Mouse (Mus musculus) CH12.LX (cell line): ENCODE results near the gene Olfr549. TPM values are rescaled to one million over a fixed set of nuclear protein-coding genes. Genes with fewer than 3 reads are reported as not detected.
A peak's percentile ranks its signal among the peaks of the same experiment; 100 is the strongest.

Experiments
- DNase-seq: peaks from one replicate; pipeline ENCODE4 v3.0.0-alpha.2; 2013; ENCODE audit errors: extremely low read depth
- H3K27ac ChIP-seq: 2 replicates; pipeline ENCODE4 v1.5.1; 2012; ENCODE audit warnings: low read depth, mild to moderate bottlenecking, control low read depth, moderate library complexity; ENCODE audit not compliant: insufficient read depth
- H3K27me3 ChIP-seq: replicated peaks from 2 replicates; pipeline ENCODE3; 2012; ENCODE audit warnings: inconsistent platforms
- H3K36me3 ChIP-seq, 2 experiments: replicated peaks in 1 of 2; 2 replicates each; pipeline versions ENCODE3 to v1.6.1; 2012; ENCODE audit warnings: inconsistent platforms in 1 of 2, low read length in 1 of 2, mild to moderate bottlenecking in 1 of 2, mixed read lengths in 1 of 2, moderate library complexity in 1 of 2; ENCODE audit not compliant: control insufficient read depth in 1 of 2, insufficient read depth in 1 of 2
- H3K4me1 ChIP-seq, 2 experiments: 2 replicates each; pipeline ENCODE4 v1.6.1; 2012; ENCODE audit warnings: inconsistent platforms in 1 of 2, moderate library complexity in 1 of 2; ENCODE audit not compliant: insufficient read depth in 2 of 2, control insufficient read depth in 1 of 2
- H3K4me2 ChIP-seq: 2 replicates; pipeline ENCODE4 v1.6.1; 2012; ENCODE audit warnings: low read depth, mild to moderate bottlenecking, control low read depth; ENCODE audit not compliant: poor library complexity, insufficient read depth, severe bottlenecking
- H3K4me3 ChIP-seq, 3 experiments: fragments of 150-350 bp in 1 of 3; sonication (generic) in 1 of 3; replicated peaks in 1 of 3; 2 replicates each; pipeline versions ENCODE3 to v1.5.1; 2011 to 2012; ENCODE audit warnings: low read depth in 2 of 3, low read length in 2 of 3, mild to moderate bottlenecking in 2 of 3, moderate library complexity in 2 of 3, control low read depth in 1 of 3, improper control_type of control experiment in 1 of 3, inconsistent platforms in 1 of 3, mixed read lengths in 1 of 3; ENCODE audit not compliant: poor library complexity in 1 of 3
- H3K79me2 ChIP-seq: replicated peaks from 2 replicates; pipeline ENCODE4 v1.6.1; 2012; ENCODE audit warnings: mild to moderate bottlenecking, moderate library complexity; ENCODE audit not compliant: control insufficient read depth, poor library complexity, insufficient read depth, severe bottlenecking; ENCODE audit errors: extremely low read depth
- H3K9ac ChIP-seq: 2 replicates; pipeline ENCODE4 v1.6.1; 2012; ENCODE audit warnings: low read depth, mild to moderate bottlenecking, control low read depth, moderate library complexity; ENCODE audit not compliant: insufficient read depth
- H3K9me3 ChIP-seq: replicated peaks from 2 replicates; pipeline ENCODE3; 2012; ENCODE audit warnings: low read length, inconsistent platforms, mixed read lengths
- CHD1 ChIP-seq: IDR thresholded peaks from 2 replicates; pipeline ENCODE4 v1.6.1; 2012; ENCODE audit warnings: low read depth, low read length, improper control_type of control experiment, inconsistent platforms
- CHD2 ChIP-seq: IDR thresholded peaks from 2 replicates; pipeline ENCODE4 v1.6.1; 2011; ENCODE audit warnings: low read length, improper control_type of control experiment
- CTCF ChIP-seq, 2 experiments: IDR thresholded peaks in 1 of 2; conservative IDR thresholded peaks in 1 of 2; 2 replicates each; pipeline ENCODE4 v1.5.1; 2011 to 2012; ENCODE audit warnings: low read depth in 2 of 2, low read length in 2 of 2, improper control_type of control experiment in 1 of 2, inconsistent platforms in 1 of 2, mild to moderate bottlenecking in 1 of 2, moderate library complexity in 1 of 2
- E2F4 ChIP-seq: IDR thresholded peaks from 2 replicates; pipeline ENCODE4 v1.6.1; 2011; ENCODE audit warnings: low read depth, low read length, improper control_type of control experiment; ENCODE audit not compliant: insufficient replicate concordance
- ETS1 ChIP-seq: conservative IDR thresholded peaks from 2 replicates; pipeline ENCODE4 v1.6.1; 2012; ENCODE audit warnings: low read depth, mild to moderate bottlenecking, inconsistent platforms, low read length, improper control_type of control experiment, moderate library complexity
- HCFC1 ChIP-seq: IDR thresholded peaks from 2 replicates; pipeline ENCODE4 v1.6.1; 2012; ENCODE audit warnings: low read depth, mild to moderate bottlenecking, inconsistent platforms, low read length, improper control_type of control experiment
- IRF4 ChIP-seq: IDR thresholded peaks from 2 replicates; pipeline ENCODE4 v1.6.1; 2014; ENCODE audit warnings: low read depth, mild to moderate bottlenecking, inconsistent platforms, low read length, improper control_type of control experiment
- JUND ChIP-seq: conservative IDR thresholded peaks from 2 replicates; pipeline ENCODE4 v1.6.1; 2011; ENCODE audit warnings: low read depth, low read length, improper control_type of control experiment
- KAT2A ChIP-seq: IDR thresholded peaks from 2 replicates; pipeline ENCODE4 v1.6.1; 2012; ENCODE audit warnings: low read length, improper control_type of control experiment, inconsistent platforms; ENCODE audit not compliant: insufficient replicate concordance
- MAX ChIP-seq: IDR thresholded peaks from 2 replicates; pipeline ENCODE4 v1.6.1; 2011; ENCODE audit warnings: low read length, improper control_type of control experiment
- MEF2A ChIP-seq: IDR thresholded peaks from 2 replicates; pipeline ENCODE4 v1.6.1; 2014; ENCODE audit warnings: low read depth, mild to moderate bottlenecking, inconsistent platforms, low read length, improper control_type of control experiment, borderline replicate concordance
- MXI1 ChIP-seq: IDR thresholded peaks from 2 replicates; pipeline ENCODE4 v1.6.1; 2011; ENCODE audit warnings: mild to moderate bottlenecking, low read depth, low read length, improper control_type of control experiment
- MYC ChIP-seq: IDR thresholded peaks from 2 replicates; pipeline ENCODE4 v1.6.1; 2011; ENCODE audit warnings: low read depth, mild to moderate bottlenecking, improper control_type of control experiment, low read length
- NRF1 ChIP-seq: IDR thresholded peaks from 2 replicates; pipeline ENCODE4 v1.6.1; 2014; ENCODE audit warnings: low read depth, mild to moderate bottlenecking, inconsistent platforms, low read length, improper control_type of control experiment, moderate library complexity
- RAD21 ChIP-seq: IDR thresholded peaks from 2 replicates; pipeline ENCODE4 v1.6.1; 2011; ENCODE audit warnings: low read depth, mild to moderate bottlenecking, low read length, improper control_type of control experiment, moderate library complexity
- SMC3 ChIP-seq: IDR thresholded peaks from 2 replicates; pipeline ENCODE4 v1.6.1; 2011; ENCODE audit warnings: low read depth, low read length, improper control_type of control experiment
- TBP ChIP-seq: conservative IDR thresholded peaks from 2 replicates; pipeline ENCODE4 v1.6.1; 2011; ENCODE audit warnings: low read depth, low read length, improper control_type of control experiment
- TCF12 ChIP-seq: IDR thresholded peaks from 2 replicates; pipeline ENCODE4 v1.6.1; 2014; ENCODE audit warnings: low read depth, mild to moderate bottlenecking, inconsistent platforms, low read length, improper control_type of control experiment
- USF2 ChIP-seq: conservative IDR thresholded peaks from 2 replicates; pipeline ENCODE4 v1.6.1; 2011; ENCODE audit warnings: low read depth, low read length, improper control_type of control experiment
- ZC3H11A ChIP-seq: IDR thresholded peaks from 2 replicates; pipeline ENCODE4 v1.6.1; 2012; ENCODE audit warnings: low read depth, mild to moderate bottlenecking, inconsistent platforms, low read length, improper control_type of control experiment
- ZMIZ1 ChIP-seq: IDR thresholded peaks from 2 replicates; pipeline ENCODE4 v1.6.1; 2012; ENCODE audit warnings: low read depth, mild to moderate bottlenecking, inconsistent platforms, low read length, improper control_type of control experiment
- ZNF384 ChIP-seq: IDR thresholded peaks from 2 replicates; pipeline ENCODE4 v1.6.1; 2012; ENCODE audit warnings: low read depth, low read length, improper control_type of control experiment, inconsistent platforms
- dilution Hi-C: fragments of 300-500 bp; cut with MboI; formaldehyde crosslinking; loops from 2 replicates; pipeline ENCODE4 v1.14.3; 2020; ENCODE audit warnings: low sequenced_read_pairs; ENCODE audit not compliant: extremely low pct_unique_long_range_greater_than_20kb, extremely low pct_ligation_motif_present
- in situ Hi-C: fragments of 300-500 bp; cut with MboI; formaldehyde crosslinking; loops from 3 replicates; pipeline ENCODE4 v1.14.3; 2019; ENCODE audit warnings: low sequenced_read_pairs, low pct_ligation_motif_present, low pct_unique_long_range_greater_than_20kb, mixed read lengths
- polyA plus RNA-seq: library from polyadenylated mRNA; unstranded; fragments of >175 nt; gene quantifications from 2 replicates; pipeline ENCODE4 v1.2.1, GENCODE M21; 2012; ENCODE audit warnings: low read depth; ENCODE audit not compliant: insufficient read length
- total RNA-seq, 2 experiments: library from RNA; depleted of rRNA; stranded (reverse); fragments of 300-350 nt in 1 of 2; fragments of >200 nt in 1 of 2; gene quantifications; 2 replicates each; pipeline ENCODE4 v1.2.3; 2012 to 2014

Gene Olfr549
- total and polyA plus RNA-seq, 3 experiments = not detected

DNA sequence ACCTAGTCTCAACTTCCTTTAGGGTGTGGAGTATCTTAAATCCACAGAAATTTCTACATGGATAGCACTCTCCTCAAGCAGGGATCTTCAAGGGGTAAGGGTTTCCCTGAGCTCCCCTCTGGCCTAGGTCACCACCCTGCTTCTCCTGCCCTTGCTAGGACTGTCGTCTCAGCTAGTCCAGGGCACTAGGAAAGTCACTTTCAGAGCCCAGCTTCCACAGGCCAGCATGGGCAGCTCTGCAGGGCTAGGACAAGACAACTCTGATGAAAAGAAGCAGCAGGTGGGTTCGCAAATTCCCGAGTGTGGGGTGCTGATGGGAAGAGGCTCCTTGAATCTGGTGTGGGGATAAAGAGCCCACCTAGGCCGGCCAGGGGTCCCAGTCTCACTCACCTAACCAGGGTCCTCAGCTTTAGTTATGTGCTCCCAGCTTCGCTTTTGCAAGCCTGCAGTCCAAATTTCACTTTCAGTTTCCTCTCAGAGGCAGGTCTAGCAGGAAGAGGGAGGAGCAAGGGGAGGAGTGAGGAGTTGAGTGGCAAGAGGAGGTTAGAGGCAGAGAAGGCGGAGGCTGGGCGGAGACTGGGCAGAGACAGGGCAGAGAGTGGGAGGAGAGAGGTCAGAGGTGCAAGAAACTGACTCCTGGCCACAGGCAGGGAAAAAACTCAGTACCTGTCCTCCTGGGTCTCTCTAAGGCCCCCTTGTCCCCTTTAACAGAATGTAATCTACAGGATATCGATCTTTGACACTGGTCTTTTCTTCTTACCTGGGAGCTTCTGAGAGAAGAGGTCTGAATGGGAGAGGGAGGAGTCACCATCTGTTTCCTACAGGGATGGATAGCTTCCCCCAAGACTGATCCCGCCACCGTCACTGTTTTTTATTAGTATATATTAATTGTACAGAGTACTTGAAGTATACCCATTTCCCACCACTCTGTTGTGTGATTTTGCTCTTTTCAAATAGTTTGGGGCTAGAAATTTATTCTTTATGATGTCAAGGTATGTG lies 15.6 kb downstream of the Olfr549 start, which contains the start of gene Trim21 (continued):
- TF ChIP-seq CHD2 (no peak), USF2 (no peak), JUND (no peak), MYC (no peak), E2F4 (no peak), ZC3H11A (no peak), KAT2A (no peak), TCF12 (peak; percentile 61), HCFC1 (peak; percentile 50; the same call in 1 of the 2 replicates), MXI1 (no peak), ETS1 (no peak; the same call in 1 of the 2 replicates), ZNF384 (no peak), ZMIZ1 (peak; percentile 62; the same call in 1 of the 2 replicates), MAX (no peak; the same call in 1 of the 2 replicates), MEF2A (peak; percentile 53; the same call in 1 of the 2 replicates), NRF1 (no peak), IRF4 (peak; percentile 81)

DNA sequence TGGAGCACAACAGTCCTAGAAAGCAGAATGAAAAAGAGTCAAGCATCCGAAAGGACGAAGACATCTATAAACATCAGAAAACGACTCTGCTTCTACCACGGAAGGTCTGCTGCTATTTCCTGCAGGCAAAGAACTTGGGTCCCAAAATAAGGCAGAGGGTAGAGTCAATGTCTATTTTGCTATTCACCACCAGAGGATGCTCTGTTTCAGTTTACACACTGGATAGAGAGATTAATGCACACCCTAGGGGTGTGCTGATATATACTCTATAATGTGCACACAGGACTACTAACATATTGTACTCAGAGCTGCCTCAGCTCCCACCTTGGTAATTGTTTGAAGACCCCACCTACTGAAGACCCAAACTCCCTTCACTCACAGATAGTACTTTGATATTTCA lies 16.5 kb downstream of the Olfr549 start:
- no peak overlapping the region for H3K9ac ChIP-seq
- dilution Hi-C loops = no loop called here

More for the DNA sequence above, 16.5 kb downstream of the Olfr549 start:
- H3K27me3 ChIP-seq = no peaks in the 10 kb centered on the region
- no peaks in the 10 kb centered on the region for H3K9me3 ChIP-seq
- TF ChIP-seq TBP (no peak), RAD21 (peak; percentile 18), ZC3H11A (no peak), SMC3 (peak; percentile 22; the same call in 1 of the 2 replicates), CHD1 (no peak), CTCF (conservative IDR thresholded peaks at IDR 0.05 in 1 of 2, IDR thresholded peaks at IDR 0.05 in 1 of 2; ENCODE audit: low read depth in 2 of 2, low read length in 2 of 2) (peak; percentile 38 to 59; a peak in 3 of 4 replicates)
- H3K79me2 ChIP-seq = no peaks in the 10 kb centered on the region; the same call in 1 of the 2 replicates
- in situ Hi-C loops = no loop called here
- peaks cover 10 to 24% of the 10 kb centered on the region in 2 experiments for H3K36me3 ChIP-seq
- H3K4me1 ChIP-seq = peaks cover 4 to 21% of the 10 kb centered on the region in 2 experiments
- H3K4me3 ChIP-seq = no peak overlapping the region
- H3K4me2 ChIP-seq = no peak overlapping the region
- no peak overlapping the region for H3K27ac ChIP-seq
- DNase-seq = peak; percentile 12
